Mouse (Mus musculus) brain, embryonic 18.5 days (tissue): ENCODE measurements around the gene Rftn1.

Experiments used
- DNase-seq: peaks from one replicate; pipeline ENCODE4 v3.0.0-alpha.2; 2012; ENCODE audit warnings: low read depth, low spot score

Gene Rftn1

GRCm38 (mm10) chr17:49982611-49983390, 207.7 kb downstream of the Rftn1 start:
- DNase-seq, result no peak

- no peak for DNase-seq
These were observed 208.9 kb downstream of the Rftn1 start for GRCm38 (mm10) chr17:49981591-49981990.

- DNase-seq, result no peak
These were observed 210.7 kb downstream of the Rftn1 start for GRCm38 (mm10) chr17:49979761-49980285.

- no peak for DNase-seq
These were observed 213.1 kb downstream of the Rftn1 start for GRCm38 (mm10) chr17:49977424-49977790.

GRCm38 (mm10) chr17:49976678-49977423, 213.6 kb downstream of the Rftn1 start:
- DNase-seq, result no peak

- DNase-seq, result no peak
These were observed 215.0 kb downstream of the Rftn1 start for GRCm38 (mm10) chr17:49975481-49975880.

GRCm38 (mm10) chr17:49974996-49975395, 215.5 kb downstream of the Rftn1 start:
- DNase-seq, result no peak

- DNase-seq, result no peak
These were observed 218.3 kb downstream of the Rftn1 start for GRCm38 (mm10) chr17:49972164-49972563.

GRCm38 (mm10) chr17:49971057-49971456, 219.4 kb downstream of the Rftn1 start:
- DNase-seq, result no peak

GRCm38 (mm10) chr17:49968467-49969207, 221.8 kb downstream of the Rftn1 start:
- DNase-seq, result peak; percentile 61

GRCm38 (mm10) chr17:49965846-49966762, 224.4 kb downstream of the Rftn1 start:
- no peak for DNase-seq

- no peak for DNase-seq
These were observed 225.4 kb downstream of the Rftn1 start for GRCm38 (mm10) chr17:49965035-49965434.

- no peak for DNase-seq
These were observed 226.0 kb downstream of the Rftn1 start for GRCm38 (mm10) chr17:49964471-49964870.

GRCm38 (mm10) chr17:49959021-49959420, 231.5 kb downstream of the Rftn1 start:
- no peak for DNase-seq

- DNase-seq, result no peak
These were observed 238.4 kb downstream of the Rftn1 start for GRCm38 (mm10) chr17:49951856-49952607.

GRCm38 (mm10) chr17:49951491-49951855, 239.0 kb downstream of the Rftn1 start:
- peak; percentile 74 for DNase-seq

- DNase-seq, result no peak
These were observed 247.8 kb downstream of the Rftn1 start for GRCm38 (mm10) chr17:49942674-49943073.
